Comparison of ENCODE assay signal across 33 mouse cellular contexts in the genomic region with DNA sequence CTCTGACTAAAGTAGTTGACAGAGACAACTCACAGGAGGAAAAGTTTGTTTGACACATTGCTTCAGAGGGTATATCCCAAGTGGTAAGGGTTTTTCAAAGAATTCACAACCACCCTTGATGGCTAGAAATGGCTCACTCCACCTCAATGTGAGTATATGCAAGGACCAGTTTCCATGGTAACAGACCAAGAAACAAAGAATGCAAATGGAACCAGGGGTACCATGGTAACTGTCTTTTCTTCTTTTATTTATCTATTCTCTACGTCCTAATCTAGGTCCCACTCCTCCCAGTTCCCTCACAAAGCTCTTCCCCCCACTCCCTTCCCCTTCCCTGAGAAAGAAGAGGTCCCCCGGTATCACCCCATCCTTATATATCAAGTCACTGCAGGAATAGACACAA. TPM values are rescaled to one million over a fixed set of nuclear protein-coding genes. Genes with fewer than 3 reads are reported as not detected.
DNase-seq lines count a peak whose midpoint lies in the region; ATAC-seq and TF ChIP-seq lines count a peak whose summit lies in the region.
"Had no signal": no experiment of that assay in that cellular context is flagged by ENCODE, and none has a peak within 500 bp of the region (broad histone marks: within the 10 kb centered on the region; RNA-seq: fewer than 3 reads in every experiment).

No protein-coding gene starts in this region.

- H3K4me1 ChIP-seq in forebrain, postnatal 0 days (ENCODE audit: insufficient read depth) = no peaks in the 10 kb centered on the region
- H3K4me1 ChIP-seq in forebrain, embryonic 12.5 days = peaks cover 4% of the 10 kb centered on the region; the same call in 1 of the 2 replicates
- no peaks in the 10 kb centered on the region for H3K4me1 ChIP-seq in midbrain, postnatal 0 days (ENCODE audit: insufficient read depth, low read length)
- H3K4me1 ChIP-seq in midbrain, embryonic 10.5 days = peaks cover 9% of the 10 kb centered on the region
- H3K4me1 ChIP-seq: embryonic facial prominence, embryonic 13.5 days; heart, embryonic 10.5 days; limb, embryonic 12.5 days; neural tube, embryonic 13.5 days had no signal

- H3K9ac ChIP-seq in forebrain, postnatal 0 days = no peak overlapping the region
- H3K9ac ChIP-seq in forebrain, embryonic 12.5 days = no peak overlapping the region
- no peak overlapping the region for H3K9ac ChIP-seq in midbrain, postnatal 0 days (replicated peaks; ENCODE audit: low read length, poor library complexity, severe bottlenecking)
- H3K9ac ChIP-seq: embryonic facial prominence, embryonic 13.5 days; limb, embryonic 12.5 days; liver, postnatal 0 days; neural tube, embryonic 13.5 days had no signal

- TF ChIP-seq CTCF in forebrain, postnatal 0 days (IDR thresholded peaks at IDR 0.05; ENCODE audit: low read depth) = no peak
- TF ChIP-seq CTCF in midbrain, postnatal 0 days (IDR thresholded peaks at IDR 0.05) = no peak

- ATAC-seq in forebrain, postnatal 0 days = no peak; the same call in 1 of the 2 replicates
- ATAC-seq in forebrain, embryonic 12.5 days (ENCODE audit: low FRiP score) = no peak; the same call in 1 of the 2 replicates
- ATAC-seq in midbrain, postnatal 0 days (ENCODE audit: low FRiP score) = no peak
- ATAC-seq: activated CD4-positive, CD25-positive, alpha-beta regulatory T cell, adult 4 months; intestine, postnatal 0 days; liver, postnatal 0 days; lung, postnatal 0 days; Patski had no signal

- H3K4me3 ChIP-seq in forebrain, postnatal 0 days (ENCODE audit: low read depth, low read length) = no peak overlapping the region
- no peak overlapping the region for H3K4me3 ChIP-seq in forebrain, embryonic 12.5 days (replicated peaks)
- H3K4me3 ChIP-seq in midbrain, postnatal 0 days (ENCODE audit: low read depth, low read length) = no peak overlapping the region
- H3K4me3 ChIP-seq in midbrain, embryonic 10.5 days = no peak overlapping the region
- H3K4me3 ChIP-seq: embryonic facial prominence, embryonic 13.5 days; erythroblast, embryonic 14.5 days; heart, embryonic 10.5 days; limb, embryonic 12.5 days; neural tube, embryonic 13.5 days had no signal

- no peak overlapping the region for H3K4me2 ChIP-seq in forebrain, postnatal 0 days (ENCODE audit: low read depth)
- H3K4me2 ChIP-seq in forebrain, embryonic 12.5 days = no peak overlapping the region
- H3K4me2 ChIP-seq in midbrain, postnatal 0 days (ENCODE audit: low read depth, low read length, poor library complexity, severe bottlenecking) = no peak overlapping the region
- H3K4me2 ChIP-seq: embryonic facial prominence, embryonic 13.5 days; limb, embryonic 12.5 days; liver, embryonic 11.5 days; neural tube, embryonic 13.5 days had no signal

- no peaks in the 10 kb centered on the region for H3K27me3 ChIP-seq in forebrain, postnatal 0 days (ENCODE audit: insufficient read depth, low read length)
- H3K27me3 ChIP-seq in forebrain, embryonic 12.5 days = no peaks in the 10 kb centered on the region
- H3K27me3 ChIP-seq in midbrain, postnatal 0 days (ENCODE audit: insufficient read depth, low read length) = no peaks in the 10 kb centered on the region
- H3K27me3 ChIP-seq in midbrain, embryonic 10.5 days (ENCODE audit: low read depth, poor library complexity, severe bottlenecking) = no peaks in the 10 kb centered on the region
- H3K27me3 ChIP-seq: embryonic facial prominence, embryonic 13.5 days; limb, embryonic 12.5 days; neural tube, embryonic 13.5 days; Patski had no signal

- H3K36me3 ChIP-seq in forebrain, postnatal 0 days (ENCODE audit: insufficient read depth) = no peaks in the 10 kb centered on the region
- no peaks in the 10 kb centered on the region for H3K36me3 ChIP-seq in forebrain, embryonic 12.5 days (replicated peaks)
- no peaks in the 10 kb centered on the region for H3K36me3 ChIP-seq in midbrain, postnatal 0 days (ENCODE audit: insufficient read depth, low read length)
- no peaks in the 10 kb centered on the region for H3K36me3 ChIP-seq in midbrain, embryonic 10.5 days
- H3K36me3 ChIP-seq: embryonic facial prominence, embryonic 13.5 days; G1E; heart, embryonic 10.5 days; limb, embryonic 12.5 days; neural tube, embryonic 13.5 days had no signal

- H3K27ac ChIP-seq in forebrain, postnatal 0 days (ENCODE audit: low read depth, low read length) = no peak overlapping the region
- no peak overlapping the region for H3K27ac ChIP-seq in forebrain, embryonic 12.5 days
- H3K27ac ChIP-seq in midbrain, postnatal 0 days (ENCODE audit: low read depth, low read length) = no peak overlapping the region
- H3K27ac ChIP-seq in midbrain, embryonic 10.5 days (replicated peaks) = no peak overlapping the region
- H3K27ac ChIP-seq: embryonic facial prominence, embryonic 13.5 days; heart, embryonic 10.5 days; limb, embryonic 12.5 days; neural tube, embryonic 13.5 days had no signal

- no peaks in the 10 kb centered on the region for H3K9me3 ChIP-seq in forebrain, postnatal 0 days (ENCODE audit: low read length)
- no peaks in the 10 kb centered on the region for H3K9me3 ChIP-seq in forebrain, embryonic 12.5 days
- no peaks in the 10 kb centered on the region for H3K9me3 ChIP-seq in midbrain, postnatal 0 days (ENCODE audit: low read length)
- H3K9me3 ChIP-seq in midbrain, embryonic 10.5 days (replicated peaks) = no peaks in the 10 kb centered on the region
- H3K9me3 ChIP-seq: embryonic facial prominence, embryonic 13.5 days; heart, embryonic 10.5 days; limb, embryonic 12.5 days; neural tube, embryonic 13.5 days had no signal

- peak; percentile 37 for DNase-seq in forebrain, postnatal 0 days
- peak; percentile 4 for DNase-seq in midbrain, postnatal 0 days (ENCODE audit: low spot score)
- DNase-seq in midbrain, embryonic 10.5 days (ENCODE audit: low spot score) = no peak
- DNase-seq in ZHBTc4 (ENCODE audit: low read depth, low spot score) = peak; percentile 7
- peak; percentile 14 for DNase-seq in embryo, embryonic 11 days
- no peak for DNase-seq in lung, postnatal 4 days
- DNase-seq: adrenal gland, postnatal 10 days; cerebellum, adult 11 months; cerebellum, adult 9-11 months; heart, postnatal 4 days; kidney, postnatal 25 days; liver, postnatal 0 days; thymus, postnatal 25 days had no signal

- 25% methylated on average over 2 of the region's 2 CpGs for WGBS in forebrain, postnatal 0 days
- WGBS in forebrain, embryonic 12.5 days = 33% methylated on average over 2 of the region's 2 CpGs
- 13% methylated on average over 2 of the region's 2 CpGs for WGBS in midbrain, postnatal 0 days
- WGBS in midbrain, embryonic 10.5 days = 25% methylated on average over 2 of the region's 2 CpGs

RNA-seq across cellular contexts. Expression of a gene that starts 57.5 kb away (rescaled TPM):
- total RNA-seq in forebrain, postnatal 0 days (2014; rRNA removed) = not detected in 2 replicates
- not detected in 2 replicates for polyA plus RNA-seq in forebrain, postnatal 0 days (2015; fragmentation: Nextera tagmentation; extraction: Ambion mirVana)
- polyA plus RNA-seq in forebrain, embryonic 12.5 days (2016; fragmentation: Nextera tagmentation; extraction: Ambion mirVana) = not detected in 2 replicates
- not detected in 2 replicates for total RNA-seq in midbrain, postnatal 0 days (2014; rRNA removed)
- polyA plus RNA-seq in midbrain, postnatal 0 days (2015; fragmentation: Nextera tagmentation; extraction: Ambion mirVana) = not detected in 2 replicates
- polyA plus RNA-seq in midbrain, embryonic 10.5 days (2016; fragmentation: Nextera tagmentation; extraction: Ambion mirVana) = not detected in 2 replicates
- total RNA-seq: adrenal gland, postnatal 10 days; common myeloid progenitor, adult 5-6 weeks; G1E; gastrocnemius, adult 18-20 months; gastrocnemius, postnatal 4 days; heart, postnatal 4 days; layer of hippocampus, adult 8-10 months; left cerebral cortex, postnatal 14 days; monocyte, adult 5-6 weeks had no signal
- polyA plus RNA-seq: activated CD4-positive, CD25-positive, alpha-beta regulatory T cell, adult 4 months; embryonic facial prominence, embryonic 13.5 days; erythroblast, embryonic 14.5 days; G1E; heart, embryonic 10.5 days; heart, embryonic 16.5 days; kidney, embryonic 14.5 days; limb, embryonic 12.5 days; liver, embryonic 11.5 days; liver, postnatal 0 days; lung, postnatal 0 days; neural tube, embryonic 13.5 days; Patski had no signal

Comparison
In these comparisons a context has a peak if more than half of its experiments do, and no peak if none do; other contexts are left out.
1. DNase-seq: peak in forebrain, postnatal 0 days (single experiment), midbrain, postnatal 0 days (single experiment), ZHBTc4 (single experiment) and embryo, embryonic 11 days (single experiment); none in midbrain, embryonic 10.5 days (single experiment) and lung, postnatal 4 days (0 of 2).